Mouse (Mus musculus) right cerebral cortex, postnatal 14 days (tissue): Measurements from ENCODE around the gene Pdzd2.
A peak's percentile ranks its signal among the peaks of the same experiment; 100 is the strongest.

Experiments
- DNase-seq: peaks from one replicate; pipeline ENCODE4 v3.0.0; 2022

The Pdzd2 gene

GRCm38 (mm10) chr15:12665946-12666345 lies 73.8 kb downstream of the Pdzd2 start:
- DNase-seq, result no peak

GRCm38 (mm10) chr15:12663351-12663750 lies 76.4 kb downstream of the Pdzd2 start:
- DNase-seq, result no peak

- no peak for DNase-seq
These were observed 79.4 kb downstream of the Pdzd2 start for GRCm38 (mm10) chr15:12660320-12660719.

- no peak for DNase-seq
These were observed 83.6 kb downstream of the Pdzd2 start for GRCm38 (mm10) chr15:12655959-12656662.

- DNase-seq, result no peak
These were observed 84.4 kb downstream of the Pdzd2 start for GRCm38 (mm10) chr15:12655316-12655715.

- no peak for DNase-seq
These were observed 87.2 kb downstream of the Pdzd2 start for GRCm38 (mm10) chr15:12652336-12653031.

GRCm38 (mm10) chr15:12650236-12650635 lies 89.5 kb downstream of the Pdzd2 start:
- DNase-seq, result no peak

GRCm38 (mm10) chr15:12649674-12650073 lies 90.0 kb downstream of the Pdzd2 start:
- DNase-seq, result no peak

GRCm38 (mm10) chr15:12649131-12649530 lies 90.6 kb downstream of the Pdzd2 start:
- no peak for DNase-seq

GRCm38 (mm10) chr15:12640755-12641154 lies 99.0 kb downstream of the Pdzd2 start:
- peak; percentile 27 for DNase-seq

GRCm38 (mm10) chr15:12639776-12640175 lies 99.9 kb downstream of the Pdzd2 start:
- DNase-seq, result no peak

- no peak for DNase-seq
These were observed 100.5 kb downstream of the Pdzd2 start for GRCm38 (mm10) chr15:12639181-12639580.

- DNase-seq, result no peak
These were observed 101.2 kb downstream of the Pdzd2 start for GRCm38 (mm10) chr15:12638370-12639030.

GRCm38 (mm10) chr15:12637511-12637910 lies 102.2 kb downstream of the Pdzd2 start:
- no peak for DNase-seq

GRCm38 (mm10) chr15:12636386-12636785 lies 103.3 kb downstream of the Pdzd2 start:
- no peak for DNase-seq

GRCm38 (mm10) chr15:12634921-12635320 lies 104.8 kb downstream of the Pdzd2 start:
- DNase-seq, result no peak

- no peak for DNase-seq
These were observed 110.6 kb downstream of the Pdzd2 start for GRCm38 (mm10) chr15:12629164-12629563.

GRCm38 (mm10) chr15:12628451-12628850 lies 111.3 kb downstream of the Pdzd2 start:
- no peak for DNase-seq

GRCm38 (mm10) chr15:12626930-12627329 lies 112.8 kb downstream of the Pdzd2 start:
- no peak for DNase-seq

GRCm38 (mm10) chr15:12626166-12626565 lies 113.6 kb downstream of the Pdzd2 start:
- DNase-seq, result no peak

GRCm38 (mm10) chr15:12625524-12625923 lies 114.2 kb downstream of the Pdzd2 start:
- no peak for DNase-seq

- no peak for DNase-seq
These were observed 116.2 kb downstream of the Pdzd2 start for GRCm38 (mm10) chr15:12623521-12623920.

GRCm38 (mm10) chr15:12622701-12623100 lies 117.0 kb downstream of the Pdzd2 start:
- DNase-seq, result no peak

- DNase-seq, result no peak
These were observed 117.6 kb downstream of the Pdzd2 start for GRCm38 (mm10) chr15:12622093-12622643.
